Mouse (Mus musculus): ENCODE results near the gene Flywch2.

- TF ChIP-seq TAL1 (IDR thresholded peaks at IDR 0.05; ENCODE audit: low read length): no peak
- peak; percentile 38 to 77; a peak in 2 of 4 replicates for TF ChIP-seq POLR2A (IDR thresholded peaks at IDR 0.05; ENCODE audit: control insufficient read depth in 1 of 2, insufficient read depth in 1 of 2, low read depth in 1 of 2, low read length in 2 of 2, poor library complexity in 1 of 2)
- TF ChIP-seq CTCF (IDR thresholded peaks at IDR 0.05 in 2 of 3, conservative IDR thresholded peaks at IDR 0.05 in 1 of 3; ENCODE audit: control insufficient read depth in 1 of 3, insufficient read depth in 1 of 3, low read depth in 2 of 3, low read length in 3 of 3, poor library complexity in 1 of 3, severe bottlenecking in 1 of 3): peak; percentile 59 to 69 (median 65)
- TF ChIP-seq MXI1 (IDR thresholded peaks at IDR 0.05; ENCODE audit: low read depth, low read length): no peak; the same call in 1 of the 2 replicates
- peak; percentile 59; the same call in 1 of the 2 replicates for TF ChIP-seq ZMIZ1 (IDR thresholded peaks at IDR 0.05; ENCODE audit: low read depth, low read length)
- TF ChIP-seq MYC (IDR thresholded peaks at IDR 0.05; ENCODE audit: low read depth, low read length): no peak; the same call in 1 of the 2 replicates
These were observed 43.3 kb upstream of the Flywch2 start, which contains the start of gene Elob for GRCm38 (mm10) chr17:23829064-23829619.

All from MEL (cell line).